Mouse (Mus musculus): ENCODE results near the gene Dpy19l3. TPM values are rescaled to one million over a fixed set of nuclear protein-coding genes. Genes with fewer than 3 reads are reported as not detected.

The Dpy19l3 gene
- polyA plus RNA-seq, 1 experiment from 2014 or later, result 11.2 TPM

DNA sequence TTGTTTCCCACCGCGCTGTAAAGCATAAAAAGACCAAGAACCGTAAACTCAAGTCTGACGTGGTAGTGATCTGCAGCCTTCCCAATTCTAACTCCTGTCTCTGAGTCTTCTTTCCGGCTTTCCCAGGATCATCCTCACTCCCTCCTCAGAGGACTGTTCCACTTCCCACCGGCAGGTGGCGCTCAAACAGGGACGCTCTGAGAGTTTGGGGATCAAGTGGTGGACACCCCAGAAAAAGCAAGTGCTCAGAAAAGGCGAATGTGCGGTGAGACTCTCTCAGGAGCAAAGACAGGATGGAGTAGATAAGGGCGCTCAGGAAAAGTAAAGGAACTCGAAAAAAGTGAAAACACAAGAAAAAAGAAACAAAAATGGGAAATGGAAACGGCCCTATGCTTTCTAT lies 67.5 kb downstream of the Dpy19l3 start:
- no peaks in the 10 kb centered on the region for H3K9me3 ChIP-seq
- 21% methylated on average over 13 of the region's 13 CpGs for WGBS
- peak overlapping the region; percentile 28 for H3K4me3 ChIP-seq
- ATAC-seq (ENCODE audit: extremely low read depth, insufficient number of reproducible peaks, low FRiP score, low TSS enrichment), result no peak
- no peak overlapping the region for H3K27ac ChIP-seq (replicated peaks)
- peaks cover 15% of the 10 kb centered on the region for H3K36me3 ChIP-seq
- peak overlapping the region; percentile 50 for H3K9ac ChIP-seq
- peaks cover 22% of the 10 kb centered on the region for H3K4me1 ChIP-seq
- no peaks in the 10 kb centered on the region for H3K27me3 ChIP-seq (replicated peaks)
- H3K4me2 ChIP-seq, result peak overlapping the region; percentile 63

- Histone ChIP-seq H3K27me3 (replicated peaks) (no peaks in the 10 kb centered on the region), H3K9me3 (0 out of 2 replicates have a peak, but pooled peaks cover 2% of the 10 kb centered on the region), H3K36me3 (peaks cover 15% of the 10 kb centered on the region), H3K9ac (peak overlapping the region; percentile 50), H3K4me2 (peak overlapping the region; percentile 63), H3K4me1 (peaks cover 22% of the 10 kb centered on the region), H3K27ac (replicated peaks) (no peak overlapping the region), H3K4me3 (no peak overlapping the region)
- no peak for ATAC-seq (ENCODE audit: extremely low read depth, insufficient number of reproducible peaks, low FRiP score, low TSS enrichment)
- WGBS, result 61% methylated on average over 11 of the region's 11 CpGs
Measured at GRCm38 (mm10) chr7:35686216-35686615, 68.0 kb downstream of the Dpy19l3 start.

GRCm38 (mm10) chr7:35683409-35684122 lies 70.7 kb downstream of the Dpy19l3 start:
- 0 out of 2 replicates have a peak, but pooled peaks cover 2% of the 10 kb centered on the region for H3K9me3 ChIP-seq
- H3K27ac ChIP-seq (replicated peaks), result no peak overlapping the region
- H3K4me2 ChIP-seq, result no peak overlapping the region
- no peak for ATAC-seq (ENCODE audit: extremely low read depth, insufficient number of reproducible peaks, low FRiP score, low TSS enrichment)
- H3K4me1 ChIP-seq, result peaks cover 22% of the 10 kb centered on the region
- no peaks in the 10 kb centered on the region for H3K27me3 ChIP-seq (replicated peaks)
- H3K4me3 ChIP-seq, result no peak overlapping the region
- no peak overlapping the region for H3K9ac ChIP-seq
- WGBS, result 85% methylated on average over 6 of the region's 6 CpGs
- no peaks in the 10 kb centered on the region for H3K36me3 ChIP-seq

DNA sequence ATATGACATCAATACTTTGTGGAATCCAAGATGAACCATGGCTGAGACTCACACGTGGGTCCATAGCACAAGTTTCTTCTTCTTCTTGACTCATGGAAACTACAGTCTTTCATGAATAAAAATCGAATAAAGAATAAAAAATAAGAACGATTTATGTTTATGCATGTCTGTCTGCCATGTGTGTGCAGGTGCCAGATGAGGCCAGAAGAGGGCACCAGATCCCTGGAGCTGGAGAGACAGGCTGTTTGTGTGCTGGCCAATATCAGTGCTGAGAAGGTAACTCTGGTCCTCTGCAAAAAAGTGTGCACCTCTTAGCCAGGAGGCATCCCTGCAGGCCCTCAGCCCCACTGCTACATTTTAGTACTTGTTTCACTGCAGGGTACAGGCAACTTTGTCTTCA lies 72.7 kb downstream of the Dpy19l3 start:
- Histone ChIP-seq H3K9ac (no peak overlapping the region), H3K27ac (replicated peaks) (no peak overlapping the region), H3K4me2 (no peak overlapping the region), H3K4me3 (no peak overlapping the region), H3K27me3 (replicated peaks) (no peaks in the 10 kb centered on the region), H3K4me1 (peaks cover 6% of the 10 kb centered on the region), H3K9me3 (0 out of 2 replicates have a peak, but pooled peaks cover 2% of the 10 kb centered on the region), H3K36me3 (no peaks in the 10 kb centered on the region)
- ATAC-seq (ENCODE audit: extremely low read depth, insufficient number of reproducible peaks, low FRiP score, low TSS enrichment), result no peak
- WGBS, result 63% methylated on average over 3 of the region's 3 CpGs

DNA sequence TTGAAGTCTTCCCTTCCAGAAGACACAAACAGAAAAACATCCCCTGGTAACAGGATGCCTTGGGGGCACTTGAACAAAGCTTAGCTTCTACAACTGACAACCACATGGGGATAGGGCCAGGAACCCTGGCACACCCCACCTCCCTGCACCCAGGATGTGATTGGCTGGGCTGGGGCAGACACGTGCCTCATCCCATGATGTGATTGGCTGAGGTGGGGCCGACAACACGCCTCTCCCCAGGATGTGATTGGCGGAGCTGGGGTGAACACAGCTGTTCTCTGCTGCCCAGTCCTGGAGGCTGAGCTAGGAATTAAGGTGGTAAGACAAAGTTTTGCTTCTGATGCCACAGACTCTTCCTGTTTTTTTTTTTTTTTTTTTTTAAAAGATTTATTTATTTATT lies 75.3 kb downstream of the Dpy19l3 start:
- no peak for ATAC-seq (ENCODE audit: extremely low read depth, insufficient number of reproducible peaks, low FRiP score, low TSS enrichment)
- WGBS, result 62% methylated on average over 4 of the region's 4 CpGs
- no peaks in the 10 kb centered on the region for H3K27me3 ChIP-seq (replicated peaks)
- H3K36me3 ChIP-seq, result no peaks in the 10 kb centered on the region
- no peak overlapping the region for H3K4me3 ChIP-seq
- H3K9ac ChIP-seq, result no peak overlapping the region
- no peak overlapping the region for H3K27ac ChIP-seq (replicated peaks)
- 0 out of 2 replicates have a peak, but pooled peaks cover 2% of the 10 kb centered on the region for H3K9me3 ChIP-seq
- no peak overlapping the region for H3K4me2 ChIP-seq
- H3K4me1 ChIP-seq, result no peaks in the 10 kb centered on the region

DNA sequence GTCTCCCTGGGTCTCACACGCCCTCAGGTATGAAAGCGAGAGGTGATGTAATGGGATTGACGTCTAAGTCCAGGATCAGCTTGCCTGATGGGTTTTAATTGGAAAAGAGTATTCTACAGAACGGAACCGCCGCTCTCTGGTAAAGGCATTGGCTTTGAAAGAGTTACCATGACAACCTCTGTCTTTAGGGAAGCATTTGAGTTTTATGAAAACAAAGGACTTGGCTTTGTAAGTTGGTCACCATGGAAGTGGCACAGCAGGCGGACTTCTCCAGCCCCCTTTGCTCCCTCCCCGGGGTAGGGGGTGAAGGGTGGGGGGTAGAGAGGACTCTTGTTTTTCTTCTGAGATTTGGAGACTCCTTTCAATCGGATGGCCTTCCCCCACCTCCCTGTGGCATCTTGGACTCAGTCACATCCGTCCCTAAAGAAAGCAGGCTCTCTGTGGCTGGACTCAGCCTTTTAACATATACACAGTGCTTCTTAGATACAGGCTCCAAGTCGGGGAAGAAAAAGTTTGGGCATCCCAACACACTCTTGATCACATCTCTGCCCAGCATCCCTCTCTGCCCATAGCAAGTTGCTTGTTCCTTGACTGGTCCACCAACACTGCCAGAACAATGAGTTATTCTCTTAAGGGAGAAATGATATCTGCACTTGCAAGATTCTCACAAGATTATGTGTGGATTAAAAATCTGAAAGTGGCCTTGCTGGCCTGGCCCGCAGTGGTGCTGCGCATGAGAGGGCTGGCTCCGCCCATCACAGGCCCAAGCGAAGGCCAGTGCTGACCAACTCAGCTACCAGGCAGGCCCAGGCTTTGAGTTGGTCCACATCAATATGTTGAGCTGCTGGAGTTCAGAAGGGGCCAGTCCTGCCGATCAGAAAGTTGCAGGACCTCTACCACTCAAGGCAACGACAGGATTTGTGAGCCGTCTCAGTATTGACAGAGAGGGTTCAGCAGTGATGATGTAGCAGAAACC lies 85.9 kb downstream of the Dpy19l3 start:
- ATAC-seq (ENCODE audit: extremely low read depth, insufficient number of reproducible peaks, low FRiP score, low TSS enrichment), result no peak
- H3K36me3 ChIP-seq, result no peaks in the 10 kb centered on the region
- WGBS, result 58% methylated on average over 18 of the region's 18 CpGs
- H3K4me1 ChIP-seq, result no peaks in the 10 kb centered on the region
- H3K27me3 ChIP-seq (replicated peaks), result no peaks in the 10 kb centered on the region
- H3K9ac ChIP-seq, result no peak overlapping the region
- H3K4me3 ChIP-seq, result no peak overlapping the region
- no peaks in the 10 kb centered on the region for H3K9me3 ChIP-seq
- H3K4me2 ChIP-seq, result no peak overlapping the region
- no peak overlapping the region for H3K27ac ChIP-seq (replicated peaks)

GRCm38 (mm10) chr7:35663790-35664376 lies 90.4 kb downstream of the Dpy19l3 start:
- Histone ChIP-seq H3K27ac (replicated peaks) (no peak overlapping the region), H3K4me2 (no peak overlapping the region), H3K36me3 (no peaks in the 10 kb centered on the region), H3K9ac (no peak overlapping the region), H3K27me3 (replicated peaks) (no peaks in the 10 kb centered on the region), H3K4me1 (no peaks in the 10 kb centered on the region), H3K4me3 (no peak overlapping the region), H3K9me3 (no peaks in the 10 kb centered on the region; the same call in 1 of the 2 replicates)
- no peak for ATAC-seq (ENCODE audit: extremely low read depth, insufficient number of reproducible peaks, low FRiP score, low TSS enrichment)
- 58% methylated on average over 16 of the region's 16 CpGs for WGBS

DNA sequence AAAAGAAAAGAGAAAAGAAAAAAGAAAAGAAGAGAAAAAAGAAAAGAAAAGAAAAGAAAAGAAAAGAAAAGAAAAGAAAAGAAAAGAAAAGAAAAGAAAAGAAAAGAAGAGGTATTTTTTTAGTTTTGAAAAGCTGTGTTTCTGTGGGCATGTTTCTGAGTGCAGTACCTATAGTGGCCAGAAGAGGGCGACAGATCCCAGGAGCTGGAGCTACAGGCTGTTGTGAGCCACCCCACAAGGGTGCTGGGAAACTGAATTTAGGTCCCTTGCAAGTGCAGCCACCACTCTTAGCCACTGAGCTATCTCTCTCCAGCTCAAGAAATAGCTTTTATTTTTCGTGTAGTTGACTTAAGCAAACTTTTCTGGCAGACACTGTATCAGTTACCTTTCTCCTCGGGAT lies 95.1 kb downstream of the Dpy19l3 start:
- no peak overlapping the region for H3K4me3 ChIP-seq
- no peak overlapping the region for H3K27ac ChIP-seq (replicated peaks)
- no peaks in the 10 kb centered on the region for H3K36me3 ChIP-seq
- H3K27me3 ChIP-seq (replicated peaks), result peaks cover 4% of the 10 kb centered on the region; the same call in 1 of the 2 replicates
- H3K4me2 ChIP-seq, result no peak overlapping the region
- 50% methylated on average over 3 of the region's 3 CpGs for WGBS
- no peaks in the 10 kb centered on the region for H3K4me1 ChIP-seq
- ATAC-seq (ENCODE audit: extremely low read depth, insufficient number of reproducible peaks, low FRiP score, low TSS enrichment), result no peak
- H3K9me3 ChIP-seq, result no peaks in the 10 kb centered on the region; the same call in 1 of the 2 replicates
- H3K9ac ChIP-seq, result no peak overlapping the region

GRCm38 (mm10) chr7:35657829-35658228 lies 96.4 kb downstream of the Dpy19l3 start:
- WGBS, result 34% methylated on average over 6 of the region's 6 CpGs
- H3K9me3 ChIP-seq, result no peaks in the 10 kb centered on the region; the same call in 1 of the 2 replicates
- H3K4me1 ChIP-seq, result no peaks in the 10 kb centered on the region
- H3K27ac ChIP-seq (replicated peaks), result no peak overlapping the region
- no peak overlapping the region for H3K9ac ChIP-seq
- no peak overlapping the region for H3K4me3 ChIP-seq
- no peaks in the 10 kb centered on the region for H3K36me3 ChIP-seq
- H3K4me2 ChIP-seq, result no peak overlapping the region
- peaks cover 4% of the 10 kb centered on the region; the same call in 1 of the 2 replicates for H3K27me3 ChIP-seq (replicated peaks)
- no peak for ATAC-seq (ENCODE audit: extremely low read depth, insufficient number of reproducible peaks, low FRiP score, low TSS enrichment)

DNA sequence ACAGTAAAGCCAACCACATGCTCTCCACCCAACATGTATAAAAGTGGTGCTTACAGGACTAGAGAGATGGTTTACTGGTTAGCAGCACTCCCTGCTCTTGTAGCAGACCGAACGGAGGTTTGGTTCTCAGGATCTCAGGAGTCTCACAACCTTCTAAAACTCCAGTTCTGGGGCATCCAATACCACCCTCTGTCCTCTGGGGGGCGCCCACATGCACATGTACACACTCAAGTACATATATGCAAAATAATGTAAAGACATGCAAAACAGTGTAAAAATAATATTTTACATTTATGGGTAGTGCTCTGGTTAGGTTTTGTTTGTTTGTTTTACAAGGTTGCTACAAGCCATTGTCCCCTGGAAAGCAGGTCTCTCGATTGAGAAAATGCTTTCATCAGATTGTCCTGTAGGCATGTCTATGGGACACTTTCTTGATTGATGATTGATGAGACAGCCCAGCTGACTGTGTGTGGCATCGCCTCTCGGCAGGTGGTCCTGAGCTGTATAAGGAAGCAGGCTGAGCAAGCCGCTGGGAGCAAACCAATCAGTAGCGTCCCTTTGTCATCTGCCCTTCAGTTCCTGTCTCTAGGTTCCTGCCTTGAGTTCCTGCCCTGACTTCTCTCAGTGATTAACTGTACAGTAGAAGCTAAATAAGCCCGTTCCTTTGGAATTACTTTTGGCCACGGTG lies 102.5 kb downstream of the Dpy19l3 start:
- H3K36me3 ChIP-seq, result no peaks in the 10 kb centered on the region
- H3K4me3 ChIP-seq, result no peak overlapping the region
- H3K4me2 ChIP-seq, result no peak overlapping the region
- H3K9ac ChIP-seq, result no peak overlapping the region
- no peak for ATAC-seq (ENCODE audit: extremely low read depth, insufficient number of reproducible peaks, low FRiP score, low TSS enrichment)
- H3K27me3 ChIP-seq (replicated peaks), result peaks cover 4% of the 10 kb centered on the region; the same call in 1 of the 2 replicates
- WGBS, result 76% methylated on average over 10 of the region's 10 CpGs
- no peaks in the 10 kb centered on the region for H3K9me3 ChIP-seq
- no peak overlapping the region for H3K27ac ChIP-seq (replicated peaks)
- H3K4me1 ChIP-seq, result no peaks in the 10 kb centered on the region
